Mouse (Mus musculus) lung, postnatal 0 days (tissue): Measurements from ENCODE around the gene Olfr393.

Experiments
- CTCF ChIP-seq: IDR thresholded peaks from 2 replicates; pipeline ENCODE4 v1.5.1; 2016; ENCODE audit warnings: antibody characterized with exemption, mild to moderate bottlenecking
- EP300 ChIP-seq: IDR thresholded peaks from 2 replicates; pipeline ENCODE4 v1.6.1; 2016; ENCODE audit warnings: antibody characterized with exemption, mild to moderate bottlenecking, control low read depth

DNA sequence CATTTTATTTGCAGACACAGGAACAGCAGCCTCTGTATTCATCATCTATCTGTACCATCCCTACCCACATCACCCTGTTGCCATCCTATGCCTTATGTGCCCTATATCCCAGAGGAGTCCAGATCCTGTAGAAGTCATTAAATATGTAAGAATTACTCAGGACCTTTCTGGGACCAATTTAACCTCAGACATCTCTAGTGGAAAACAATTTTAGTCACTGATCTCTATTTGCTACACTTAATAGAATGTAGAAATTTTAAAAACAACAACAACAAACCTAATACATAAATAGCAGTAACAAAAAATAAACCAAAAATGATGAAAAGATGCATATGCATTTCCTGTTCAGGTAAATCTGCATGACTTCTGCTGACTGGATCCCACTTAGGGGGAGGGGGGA is at the start of gene Olfr393:
- TF ChIP-seq CTCF: no peak
- TF ChIP-seq EP300: no peak
